ENCODE assay signal across 23 mouse cellular contexts in genomic region chr3:149291473-149291872, GRCm38 (mm10).
DNase-seq lines count a peak whose midpoint lies in the region; ATAC-seq and TF ChIP-seq lines count a peak whose summit lies in the region.
"Had no signal": no experiment of that assay in that cellular context is flagged by ENCODE, and none has a peak within 500 bp of the region (broad histone marks: within the 10 kb centered on the region; RNA-seq: fewer than 3 reads in every experiment).

No protein-coding gene starts in this region.

- H3K9ac ChIP-seq in forebrain, postnatal 0 days: no peak overlapping the region
- no peak overlapping the region for H3K9ac ChIP-seq in hindbrain, embryonic 14.5 days
- no peak overlapping the region for H3K9ac ChIP-seq in midbrain, embryonic 12.5 days (replicated peaks)
- H3K9ac ChIP-seq: embryonic facial prominence, embryonic 13.5 days; heart, embryonic 13.5 days; hindbrain, embryonic 13.5 days had no signal

- no peak for DNase-seq in forebrain, embryonic 10.5 days (ENCODE audit: extremely low spot score, low spot score)
- DNase-seq in forebrain, postnatal 0 days: no peak
- no peak for DNase-seq in hindbrain, embryonic 10.5 days (ENCODE audit: low spot score)
- DNase-seq in hindbrain, embryonic 14.5 days (ENCODE audit: low spot score): no peak
- peak; percentile 5 for DNase-seq in CD4-positive, CD25-positive, alpha-beta regulatory T cell, adult 2 months (ENCODE audit: low read depth, low spot score)
- DNase-seq in neural tube, embryonic 10.5 days (ENCODE audit: extremely low spot score, low spot score): no peak
- no peak for DNase-seq in cerebellum, adult 8-10 months
- DNase-seq: adrenal gland, adult 2 months; adrenal gland, postnatal 25 days; B cell, adult 2 months; cerebellum, adult 2 months; cerebellum, postnatal 25 days; gastrocnemius, adult 2 months; gastrocnemius, postnatal 25 days; heart, postnatal 4 days had no signal

- peaks cover 66% of the 10 kb centered on the region for H3K4me1 ChIP-seq in forebrain, embryonic 10.5 days
- 0 out of 2 replicates have a peak, but pooled peaks cover 2% of the 10 kb centered on the region for H3K4me1 ChIP-seq in forebrain, postnatal 0 days (ENCODE audit: insufficient read depth)
- H3K4me1 ChIP-seq in hindbrain, embryonic 10.5 days (replicated peaks): peaks cover 61% of the 10 kb centered on the region
- H3K4me1 ChIP-seq in hindbrain, embryonic 14.5 days (replicated peaks; ENCODE audit: control insufficient read depth, insufficient read depth, low read length): peaks cover 8% of the 10 kb centered on the region; the same call in 1 of the 2 replicates
- H3K4me1 ChIP-seq in midbrain, embryonic 12.5 days: peaks cover 45% of the 10 kb centered on the region
- H3K4me1 ChIP-seq: heart, embryonic 13.5 days had no signal

- no peak for TF ChIP-seq CTCF in forebrain, postnatal 0 days (IDR thresholded peaks at IDR 0.05; ENCODE audit: low read depth)

- no peaks in the 10 kb centered on the region for H3K36me3 ChIP-seq in forebrain, embryonic 10.5 days (replicated peaks)
- H3K36me3 ChIP-seq in forebrain, postnatal 0 days (ENCODE audit: insufficient read depth): no peaks in the 10 kb centered on the region
- no peaks in the 10 kb centered on the region for H3K36me3 ChIP-seq in hindbrain, embryonic 10.5 days
- no peaks in the 10 kb centered on the region for H3K36me3 ChIP-seq in hindbrain, embryonic 14.5 days (replicated peaks; ENCODE audit: control insufficient read depth, insufficient read depth)
- no peaks in the 10 kb centered on the region for H3K36me3 ChIP-seq in midbrain, embryonic 12.5 days
- H3K36me3 ChIP-seq: embryonic facial prominence, embryonic 13.5 days; heart, embryonic 13.5 days; hindbrain, embryonic 13.5 days had no signal

- 26% methylated on average over 7 of the region's 7 CpGs for WGBS in forebrain, embryonic 10.5 days
- 10% methylated on average over 7 of the region's 7 CpGs for WGBS in forebrain, postnatal 0 days
- 30% methylated on average over 7 of the region's 7 CpGs for WGBS in hindbrain, embryonic 10.5 days
- WGBS in hindbrain, embryonic 14.5 days: 20% methylated on average over 7 of the region's 7 CpGs
- WGBS in midbrain, embryonic 12.5 days: 7% methylated on average over 7 of the region's 7 CpGs

- H3K27ac ChIP-seq in forebrain, embryonic 10.5 days: peak overlapping the region; percentile 9; the same call in 1 of the 2 replicates
- H3K27ac ChIP-seq in forebrain, postnatal 0 days (ENCODE audit: low read depth, low read length): no peak overlapping the region
- H3K27ac ChIP-seq in hindbrain, embryonic 10.5 days: 0 out of 2 replicates have a peak overlapping the region, but pooled peaks have one; percentile 13
- no peak overlapping the region for H3K27ac ChIP-seq in hindbrain, embryonic 14.5 days
- peak overlapping the region; percentile 56 for H3K27ac ChIP-seq in midbrain, embryonic 12.5 days (replicated peaks)
- H3K27ac ChIP-seq: embryonic facial prominence, embryonic 13.5 days; gastrocnemius, adult 2 months; heart, embryonic 13.5 days; hindbrain, embryonic 13.5 days had no signal

- H3K27me3 ChIP-seq in forebrain, embryonic 10.5 days (ENCODE audit: poor library complexity, severe bottlenecking): peaks cover 35% of the 10 kb centered on the region
- H3K27me3 ChIP-seq in forebrain, postnatal 0 days (ENCODE audit: insufficient read depth, low read length): no peaks in the 10 kb centered on the region
- H3K27me3 ChIP-seq in hindbrain, embryonic 10.5 days (ENCODE audit: insufficient read depth, poor library complexity, severe bottlenecking): peaks cover 30% of the 10 kb centered on the region
- H3K27me3 ChIP-seq in hindbrain, embryonic 14.5 days (ENCODE audit: control insufficient read depth, insufficient read depth, low read length): peaks cover 26% of the 10 kb centered on the region
- H3K27me3 ChIP-seq in midbrain, embryonic 12.5 days: peaks cover 10% of the 10 kb centered on the region
- H3K27me3 ChIP-seq: CH12.LX; embryonic facial prominence, embryonic 13.5 days; heart, embryonic 13.5 days; Patski had no signal

- ATAC-seq in forebrain, postnatal 0 days: no peak
- no peak for ATAC-seq in hindbrain, embryonic 14.5 days (ENCODE audit: low FRiP score)
- ATAC-seq in midbrain, embryonic 12.5 days (ENCODE audit: low FRiP score, low read depth): no peak
- ATAC-seq: activated CD4-positive, CD25-positive, alpha-beta regulatory T cell, adult 4 months; intestine, postnatal 0 days; Patski had no signal

- no peak overlapping the region for H3K4me2 ChIP-seq in forebrain, postnatal 0 days (ENCODE audit: low read depth)
- H3K4me2 ChIP-seq in hindbrain, embryonic 14.5 days (replicated peaks): no peak overlapping the region
- H3K4me2 ChIP-seq in midbrain, embryonic 12.5 days (replicated peaks): 0 out of 2 replicates have a peak overlapping the region, but pooled peaks have one; percentile 5
- H3K4me2 ChIP-seq: embryonic facial prominence, embryonic 13.5 days; heart, embryonic 13.5 days; hindbrain, embryonic 13.5 days had no signal

- no peaks in the 10 kb centered on the region for H3K9me3 ChIP-seq in forebrain, embryonic 10.5 days
- H3K9me3 ChIP-seq in forebrain, postnatal 0 days (ENCODE audit: low read length): no peaks in the 10 kb centered on the region
- H3K9me3 ChIP-seq in hindbrain, embryonic 10.5 days: no peaks in the 10 kb centered on the region
- H3K9me3 ChIP-seq in hindbrain, embryonic 14.5 days (ENCODE audit: control insufficient read depth, low read length): no peaks in the 10 kb centered on the region
- H3K9me3 ChIP-seq in midbrain, embryonic 12.5 days: no peaks in the 10 kb centered on the region
- H3K9me3 ChIP-seq: embryonic facial prominence, embryonic 13.5 days; heart, embryonic 13.5 days; hindbrain, embryonic 13.5 days had no signal

- no peak overlapping the region for H3K4me3 ChIP-seq in forebrain, embryonic 10.5 days
- no peak overlapping the region for H3K4me3 ChIP-seq in forebrain, postnatal 0 days (ENCODE audit: low read depth, low read length)
- H3K4me3 ChIP-seq in hindbrain, embryonic 10.5 days: no peak overlapping the region
- H3K4me3 ChIP-seq in hindbrain, embryonic 14.5 days (replicated peaks; ENCODE audit: low read length): no peak overlapping the region
- H3K4me3 ChIP-seq in midbrain, embryonic 12.5 days: no peak overlapping the region
- H3K4me3 ChIP-seq: embryonic facial prominence, embryonic 13.5 days; gastrocnemius, adult 2 months; heart, embryonic 13.5 days; hindbrain, embryonic 13.5 days had no signal

Comparison
In these comparisons a context has a peak if more than half of its experiments do, and no peak if none do; other contexts are left out.
1. H3K27ac ChIP-seq: peak in forebrain, embryonic 10.5 days (single experiment), hindbrain, embryonic 10.5 days (single experiment) and midbrain, embryonic 12.5 days (single experiment); none in forebrain, postnatal 0 days (single experiment) and hindbrain, embryonic 14.5 days (single experiment).